In the genomic region with DNA sequence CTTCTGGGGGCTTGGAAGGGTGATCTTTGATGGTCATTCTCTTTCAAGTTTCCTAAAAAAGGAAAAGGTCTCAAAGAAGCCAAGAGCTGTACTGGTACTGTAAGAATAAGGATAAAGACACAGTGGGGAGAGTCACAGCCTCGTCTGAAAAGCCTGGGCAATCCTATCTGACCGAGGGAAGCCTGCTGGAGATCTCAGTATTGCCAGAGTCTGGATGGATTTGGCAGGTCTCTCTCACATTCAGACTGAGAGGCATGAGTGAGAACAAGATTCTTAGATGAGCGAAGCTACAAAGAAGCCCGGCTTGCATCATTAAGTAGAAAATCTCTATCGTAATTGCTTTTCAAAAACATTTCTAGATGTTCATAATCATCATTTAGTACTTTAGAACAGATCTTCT, we compare ENCODE assay signal across 7 mouse cellular contexts.
"Had no signal": no experiment of that assay in that cellular context is flagged by ENCODE, and none has a peak within 500 bp of the region (broad histone marks: within the 10 kb centered on the region; RNA-seq: fewer than 3 reads in every experiment).

No protein-coding gene starts in this region.

- DNase-seq: lung, adult 2 months; lung, postnatal 14 days; lung, postnatal 36 days; right cerebral cortex, postnatal 14 days; thymus, adult 2 months; thymus, postnatal 25 days; thymus, postnatal 4 days had no signal
